ENCODE assay signal across 8 mouse cellular contexts in the genomic region with DNA sequence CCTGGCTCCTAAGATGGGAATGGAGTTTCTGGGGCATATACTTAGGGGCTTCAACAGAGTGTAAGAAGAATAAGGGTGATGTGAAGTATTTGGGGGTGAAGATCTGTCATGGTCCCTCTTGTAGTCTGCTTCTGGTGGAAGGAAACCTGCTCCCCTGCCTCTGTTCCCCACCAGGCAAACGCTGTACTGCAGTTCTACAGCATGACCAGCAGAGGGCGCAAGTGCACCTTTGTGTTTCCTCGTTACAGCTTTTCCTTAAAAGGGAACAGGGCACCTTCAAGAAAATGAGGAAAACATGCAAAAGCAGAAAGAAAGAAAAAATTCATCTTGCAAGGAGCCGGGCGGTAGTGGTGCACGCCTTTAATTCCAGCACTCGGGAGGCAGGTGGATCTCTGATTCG. TPM values are rescaled to one million over a fixed set of nuclear protein-coding genes. Genes with fewer than 3 reads are reported as not detected.
DNase-seq lines count a peak whose midpoint lies in the region; ATAC-seq and TF ChIP-seq lines count a peak whose summit lies in the region.

No protein-coding gene starts in this region.

- peak; percentile 100; the same call in 1 of the 2 replicates for TF ChIP-seq CTCF in heart, adult 2 months (IDR thresholded peaks at IDR 0.05)
- peak; percentile 92 for TF ChIP-seq CTCF in ES-Bruce4 (IDR thresholded peaks at IDR 0.05; ENCODE audit: low read depth, low read length)

- H3K79me2 ChIP-seq in heart, adult 2 months (replicated peaks; ENCODE audit: control insufficient read depth, insufficient read depth, low read length) = no peaks in the 10 kb centered on the region

- no peak for TF ChIP-seq POLR2A in heart, adult 2 months (IDR thresholded peaks at IDR 0.05; ENCODE audit: insufficient read depth, low read depth, low read length)
- TF ChIP-seq POLR2A in ES-Bruce4 (IDR thresholded peaks at IDR 0.05; ENCODE audit: insufficient read depth, low read length) = no peak

- no peak for TF ChIP-seq EP300 in heart, adult 2 months (IDR thresholded peaks at IDR 0.05; ENCODE audit: insufficient read depth, low read depth, low read length)
- TF ChIP-seq EP300 in ES-Bruce4 (IDR thresholded peaks at IDR 0.05; ENCODE audit: insufficient read depth, low read depth, low read length) = no peak

- H3K4me1 ChIP-seq in heart, adult 2 months (ENCODE audit: control insufficient read depth, insufficient read depth, low read length) = no peaks in the 10 kb centered on the region
- H3K4me1 ChIP-seq in heart, embryonic 11.5 days (ENCODE audit: control insufficient read depth, insufficient read depth, low read length) = no peaks in the 10 kb centered on the region
- no peaks in the 10 kb centered on the region for H3K4me1 ChIP-seq in ES-Bruce4 (ENCODE audit: control insufficient read depth, insufficient read depth, low read length)
- no peaks in the 10 kb centered on the region for H3K4me1 ChIP-seq in forebrain, embryonic 16.5 days (replicated peaks; ENCODE audit: control insufficient read depth, insufficient read depth, low read length)
- H3K4me1 ChIP-seq in midbrain, embryonic 14.5 days (ENCODE audit: control insufficient read depth, insufficient read depth, low read length) = no peaks in the 10 kb centered on the region

- no peak overlapping the region for H3K4me3 ChIP-seq in heart, adult 2 months
- H3K4me3 ChIP-seq in heart, embryonic 11.5 days (ENCODE audit: low read depth, low read length) = no peak overlapping the region
- no peak overlapping the region for H3K4me3 ChIP-seq in ES-Bruce4 (ENCODE audit: low read depth, low read length)
- no peak overlapping the region for H3K4me3 ChIP-seq in forebrain, embryonic 16.5 days (replicated peaks; ENCODE audit: low read length)
- H3K4me3 ChIP-seq in midbrain, embryonic 14.5 days (replicated peaks; ENCODE audit: low read depth, low read length) = no peak overlapping the region

- intact Hi-C loops in heart, adult 2 months (cut with DNase I) = loop anchor here (1.0 to 5.0 kb wide), 2 partner anchors 222 to 518 kb away; no protein-coding TSS in a partner anchor

- H3K36me3 ChIP-seq in heart, adult 2 months (ENCODE audit: control insufficient read depth, insufficient read depth, low read length) = no peaks in the 10 kb centered on the region
- H3K36me3 ChIP-seq in heart, embryonic 11.5 days (ENCODE audit: control insufficient read depth, insufficient read depth, low read length) = no peaks in the 10 kb centered on the region
- no peaks in the 10 kb centered on the region for H3K36me3 ChIP-seq in ES-Bruce4 (ENCODE audit: control insufficient read depth, insufficient read depth, low read length, poor library complexity, severe bottlenecking)
- no peaks in the 10 kb centered on the region for H3K36me3 ChIP-seq in forebrain, embryonic 16.5 days (ENCODE audit: control insufficient read depth, insufficient read depth)
- no peaks in the 10 kb centered on the region for H3K36me3 ChIP-seq in midbrain, embryonic 14.5 days (ENCODE audit: control insufficient read depth, insufficient read depth, low read length)

- no peaks in the 10 kb centered on the region for H3K9me3 ChIP-seq in heart, embryonic 11.5 days (replicated peaks; ENCODE audit: control insufficient read depth, low read length)
- H3K9me3 ChIP-seq in ES-Bruce4 (replicated peaks; ENCODE audit: control insufficient read depth, insufficient read depth, low read length, poor library complexity, severe bottlenecking) = no peaks in the 10 kb centered on the region
- no peaks in the 10 kb centered on the region for H3K9me3 ChIP-seq in forebrain, embryonic 16.5 days (ENCODE audit: control insufficient read depth, low read length)
- H3K9me3 ChIP-seq in midbrain, embryonic 14.5 days (ENCODE audit: control insufficient read depth, low read length) = no peaks in the 10 kb centered on the region

- DNase-seq in heart, adult 2 months = peak; percentile 27 to 75
- DNase-seq in c-Kit-positive CD71-positive TER-119-negative erythroid progenitor cells, embryonic 14.5 days (ENCODE audit: low read depth) = peak; percentile 16
- peak; percentile 68 to 82 for DNase-seq in layer of hippocampus, postnatal 25 days (ENCODE audit: extremely low spot score in 1 of 2, low spot score in 1 of 2)
- DNase-seq in midbrain, embryonic 14.5 days = peak; percentile 89
- peak; percentile 6 to 14 for DNase-seq in spleen, postnatal 36 days (ENCODE audit: low spot score in 2 of 2)

- no peak overlapping the region for H3K4me2 ChIP-seq in heart, embryonic 11.5 days
- H3K4me2 ChIP-seq in forebrain, embryonic 16.5 days (ENCODE audit: low read length) = no peak overlapping the region
- H3K4me2 ChIP-seq in midbrain, embryonic 14.5 days (ENCODE audit: low read length) = no peak overlapping the region

- no peaks in the 10 kb centered on the region for H3K27me3 ChIP-seq in heart, adult 2 months (ENCODE audit: control insufficient read depth, insufficient read depth, low read length)
- no peaks in the 10 kb centered on the region; the same call in 1 of the 2 replicates for H3K27me3 ChIP-seq in heart, embryonic 11.5 days (ENCODE audit: control insufficient read depth, insufficient read depth, low read length)
- no peaks in the 10 kb centered on the region for H3K27me3 ChIP-seq in ES-Bruce4 (ENCODE audit: control insufficient read depth, insufficient read depth, low read length, poor library complexity, severe bottlenecking)
- H3K27me3 ChIP-seq in forebrain, embryonic 16.5 days (replicated peaks; ENCODE audit: control insufficient read depth, insufficient read depth, low read length) = no peaks in the 10 kb centered on the region
- no peaks in the 10 kb centered on the region for H3K27me3 ChIP-seq in midbrain, embryonic 14.5 days (ENCODE audit: control insufficient read depth, insufficient read depth, low read length)

- H3K27ac ChIP-seq in heart, adult 2 months = no peak overlapping the region
- H3K27ac ChIP-seq in heart, embryonic 11.5 days (ENCODE audit: low read depth, low read length) = no peak overlapping the region
- H3K27ac ChIP-seq in ES-Bruce4 (ENCODE audit: insufficient read depth, low read length) = no peak overlapping the region
- no peak overlapping the region for H3K27ac ChIP-seq in forebrain, embryonic 16.5 days (ENCODE audit: low read length)
- H3K27ac ChIP-seq in midbrain, embryonic 14.5 days (replicated peaks; ENCODE audit: low read depth, low read length) = no peak overlapping the region

- no peak overlapping the region for H3K9ac ChIP-seq in heart, adult 2 months (ENCODE audit: low read depth, low read length)
- H3K9ac ChIP-seq in heart, embryonic 11.5 days (ENCODE audit: low read depth, low read length) = no peak overlapping the region
- no peak overlapping the region for H3K9ac ChIP-seq in ES-Bruce4 (ENCODE audit: low read depth, poor library complexity, severe bottlenecking)
- no peak overlapping the region for H3K9ac ChIP-seq in forebrain, embryonic 16.5 days (replicated peaks; ENCODE audit: low read depth, low read length)
- H3K9ac ChIP-seq in midbrain, embryonic 14.5 days (replicated peaks; ENCODE audit: low read length) = no peak overlapping the region

- 16% methylated on average over 8 of the region's 8 CpGs for WGBS in heart, adult 2 months
- WGBS in heart, embryonic 11.5 days (ENCODE audit: insufficient replicate concordance) = 18% methylated on average over 8 of the region's 8 CpGs
- WGBS in forebrain, embryonic 16.5 days = 10% methylated on average over 8 of the region's 8 CpGs
- 20% methylated on average over 8 of the region's 8 CpGs for WGBS in midbrain, embryonic 14.5 days

- ATAC-seq in heart, embryonic 11.5 days (replicated peaks; ENCODE audit: insufficient number of reproducible peaks, low FRiP score, low TSS enrichment) = no peak
- peak; percentile 28; the same call in 1 of the 2 replicates for ATAC-seq in forebrain, embryonic 16.5 days
- ATAC-seq in midbrain, embryonic 14.5 days (ENCODE audit: low FRiP score, low TSS enrichment) = no peak

RNA-seq across cellular contexts. Expression of gene Slc2a10, which starts 25.5 kb away (rescaled TPM):
- total RNA-seq in heart, adult 2 months (2021) = 1 to 10 TPM; 5.0 to 5.8 TPM
- polyA plus RNA-seq in heart, adult 2 months (2012; rRNA removed) = 3.8 and 4.4 TPM in 2 replicates
- 2.6 and 4.1 TPM in 2 replicates for polyA plus RNA-seq in heart, embryonic 11.5 days (2014; fragmentation: Nextera tagmentation; extraction: Ambion mirVana)
- polyA plus RNA-seq in ES-Bruce4 (2011; ENCODE audit: insufficient read depth, insufficient read length, low read depth, missing spikeins) = 0.22 and 0.52 TPM in 2 replicates
- 2.5 and 2.8 TPM in 2 replicates for polyA plus RNA-seq in forebrain, embryonic 16.5 days (2015; fragmentation: Nextera tagmentation; extraction: Ambion mirVana)
- 1 to 10 TPM; 1.2 to 1.4 TPM for total RNA-seq in layer of hippocampus, postnatal 25 days (2021)
- polyA plus RNA-seq in midbrain, embryonic 14.5 days (2014; fragmentation: Nextera tagmentation; extraction: Ambion mirVana) = 0.94 and 1.8 TPM in 2 replicates

RNA-seq across cellular contexts. Expression of gene Trp53rka, which starts 36.0 kb away (rescaled TPM):
- total RNA-seq in heart, adult 2 months (2021) = 1 to 10 TPM; 8.8 to 9.2 TPM
- polyA plus RNA-seq in heart, adult 2 months (2012; rRNA removed) = 10.9 and 14.4 TPM in 2 replicates
- 24.8 and 28.1 TPM in 2 replicates for polyA plus RNA-seq in heart, embryonic 11.5 days (2014; fragmentation: Nextera tagmentation; extraction: Ambion mirVana)
- polyA plus RNA-seq in ES-Bruce4 (2011; ENCODE audit: insufficient read depth, insufficient read length, low read depth, missing spikeins) = 10.7 and 11.8 TPM in 2 replicates
- polyA plus RNA-seq in forebrain, embryonic 16.5 days (2015; fragmentation: Nextera tagmentation; extraction: Ambion mirVana) = 44.7 and 44.8 TPM in 2 replicates
- 10 to 100 TPM; 18.3 to 19.6 TPM for total RNA-seq in layer of hippocampus, postnatal 25 days (2021)
- 42.8 and 44.9 TPM in 2 replicates for polyA plus RNA-seq in midbrain, embryonic 14.5 days (2014; fragmentation: Nextera tagmentation; extraction: Ambion mirVana)

RNA-seq across cellular contexts. Expression of gene Slc13a3, which starts 56.1 kb away (rescaled TPM):
- total RNA-seq in heart, adult 2 months (2021) = under 1 TPM; 0.31 to 0.68 TPM
- 0.29 and 0.35 TPM in 2 replicates for polyA plus RNA-seq in heart, adult 2 months (2012; rRNA removed)
- 0.29 and 0.61 TPM in 2 replicates for polyA plus RNA-seq in heart, embryonic 11.5 days (2014; fragmentation: Nextera tagmentation; extraction: Ambion mirVana)
- polyA plus RNA-seq in ES-Bruce4 (2011; ENCODE audit: insufficient read depth, insufficient read length, low read depth, missing spikeins) = not detected in 2 replicates
- polyA plus RNA-seq in forebrain, embryonic 16.5 days (2015; fragmentation: Nextera tagmentation; extraction: Ambion mirVana) = 6.5 and 9.7 TPM in 2 replicates
- total RNA-seq in layer of hippocampus, postnatal 25 days (2021) = 1 to 10 TPM; 8.8 to 9.9 TPM
- polyA plus RNA-seq in midbrain, embryonic 14.5 days (2014; fragmentation: Nextera tagmentation; extraction: Ambion mirVana) = 3.9 and 5.5 TPM in 2 replicates

Comparison
In these comparisons a context has a peak if more than half of its experiments do, and no peak if none do; other contexts are left out.
1. DNase-seq: peak in every context shown above with its lines; median percentile 89 in midbrain, embryonic 14.5 days; 75 in layer of hippocampus, postnatal 25 days; 51 in heart, adult 2 months; 16 in c-Kit-positive CD71-positive TER-119-negative erythroid progenitor cells, embryonic 14.5 days; 10 in spleen, postnatal 36 days.